Mouse (Mus musculus): Measurements from ENCODE around the gene Capsl. TPM values are rescaled to one million over a fixed set of nuclear protein-coding genes. Genes with fewer than 3 reads are reported as not detected.
A peak's percentile ranks its signal among the peaks of the same experiment; 100 is the strongest.

The Capsl gene
- 1.2 and 2.3 TPM in 2 replicates for polyA plus RNA-seq (2015; fragmentation: Nextera tagmentation; extraction: Ambion mirVana)

- no peaks in the 10 kb centered on the region for H3K9me3 ChIP-seq (replicated peaks)
- 57% methylated on average over 12 of the region's 12 CpGs for WGBS
- H3K27me3 ChIP-seq = no peaks in the 10 kb centered on the region
- no peaks in the 10 kb centered on the region for H3K36me3 ChIP-seq (ENCODE audit: poor library complexity, severe bottlenecking)
- no peak within 1 kb of the TSS for H3K9ac ChIP-seq
- H3K27ac ChIP-seq = no peak within 1 kb of the TSS
- H3K4me3 ChIP-seq = no peak within 1 kb of the TSS
- H3K4me1 ChIP-seq = no peaks in the 10 kb centered on the region
- H3K4me2 ChIP-seq = no peak within 1 kb of the TSS
- peak; percentile 81 for ATAC-seq
Measured at GRCm38 (mm10) chr15:9435534-9436180, at the start of gene Capsl. Gene Capsl, plus strand, starts transcription at chr15:9436028.

- Histone ChIP-seq H3K4me2 (no peak overlapping the region), H3K4me3 (no peak overlapping the region), H3K9me3 (replicated peaks) (no peaks in the 10 kb centered on the region), H3K27me3 (no peaks in the 10 kb centered on the region), H3K27ac (no peak overlapping the region), H3K4me1 (no peaks in the 10 kb centered on the region), H3K9ac (no peak overlapping the region), H3K36me3 (ENCODE audit: poor library complexity, severe bottlenecking) (no peaks in the 10 kb centered on the region)
- ATAC-seq = no peak
- WGBS = 93% methylated on average over 3 of the region's 3 CpGs
Measured at GRCm38 (mm10) chr15:9409475-9409874, 26.4 kb upstream of the Capsl start.

GRCm38 (mm10) chr15:9421163-9421562 is 14.7 kb upstream of the Capsl start:
- no peak for ATAC-seq
- H3K27ac ChIP-seq = no peak overlapping the region

GRCm38 (mm10) chr15:9427849-9428248 is 8.0 kb upstream of the Capsl start:
- no peak overlapping the region for H3K27ac ChIP-seq
- no peaks in the 10 kb centered on the region for H3K4me1 ChIP-seq
- no peak for ATAC-seq
- no peaks in the 10 kb centered on the region for H3K9me3 ChIP-seq (replicated peaks)
- H3K4me3 ChIP-seq = no peak overlapping the region
- H3K36me3 ChIP-seq (ENCODE audit: poor library complexity, severe bottlenecking) = no peaks in the 10 kb centered on the region
- H3K27me3 ChIP-seq = no peaks in the 10 kb centered on the region
- H3K4me2 ChIP-seq = no peak overlapping the region
- no peak overlapping the region for H3K9ac ChIP-seq

More at GRCm38 (mm10) chr15:9421163-9421562, 14.7 kb upstream of the Capsl start:
- no peaks in the 10 kb centered on the region for H3K36me3 ChIP-seq (ENCODE audit: poor library complexity, severe bottlenecking)
- H3K9me3 ChIP-seq (replicated peaks) = no peaks in the 10 kb centered on the region
- H3K9ac ChIP-seq = no peak overlapping the region
- no peak overlapping the region for H3K4me2 ChIP-seq
- H3K4me3 ChIP-seq = no peak overlapping the region
- no peaks in the 10 kb centered on the region for H3K27me3 ChIP-seq
- no peaks in the 10 kb centered on the region for H3K4me1 ChIP-seq

- no peaks in the 10 kb centered on the region for H3K9me3 ChIP-seq (replicated peaks)
- H3K4me2 ChIP-seq = no peak overlapping the region
- H3K27ac ChIP-seq = no peak overlapping the region
- H3K9ac ChIP-seq = no peak overlapping the region
- no peak overlapping the region for H3K4me3 ChIP-seq
- no peak for ATAC-seq
- no peaks in the 10 kb centered on the region for H3K4me1 ChIP-seq
- H3K27me3 ChIP-seq = no peaks in the 10 kb centered on the region
- no peaks in the 10 kb centered on the region for H3K36me3 ChIP-seq (ENCODE audit: poor library complexity, severe bottlenecking)
- 91% methylated on average over 3 of the region's 3 CpGs for WGBS
Measured at GRCm38 (mm10) chr15:9429843-9430242, 6.0 kb upstream of the Capsl start.

- Histone ChIP-seq H3K27ac (no peak overlapping the region), H3K9me3 (replicated peaks) (no peaks in the 10 kb centered on the region), H3K27me3 (no peaks in the 10 kb centered on the region), H3K4me2 (no peak overlapping the region), H3K9ac (no peak overlapping the region), H3K4me1 (no peaks in the 10 kb centered on the region), H3K36me3 (ENCODE audit: poor library complexity, severe bottlenecking) (no peaks in the 10 kb centered on the region), H3K4me3 (no peak overlapping the region)
- ATAC-seq = no peak
- 88% methylated on average over 1 of the region's 1 CpGs for WGBS
Measured at GRCm38 (mm10) chr15:9451999-9452398, 16.2 kb downstream of the Capsl start.

- H3K9me3 ChIP-seq (replicated peaks) = no peaks in the 10 kb centered on the region
- H3K9ac ChIP-seq = no peak overlapping the region
- H3K36me3 ChIP-seq (ENCODE audit: poor library complexity, severe bottlenecking) = no peaks in the 10 kb centered on the region
- no peaks in the 10 kb centered on the region for H3K27me3 ChIP-seq
- no peaks in the 10 kb centered on the region for H3K4me1 ChIP-seq
- no peak for ATAC-seq
- no peak overlapping the region for H3K4me2 ChIP-seq
- H3K27ac ChIP-seq = no peak overlapping the region
- 44% methylated on average over 1 of the region's 1 CpGs for WGBS
- H3K4me3 ChIP-seq = no peak overlapping the region
Measured at GRCm38 (mm10) chr15:9452842-9453241, 17.0 kb downstream of the Capsl start.

- Histone ChIP-seq H3K27ac (no peak overlapping the region), H3K4me3 (no peak overlapping the region), H3K9me3 (replicated peaks) (no peaks in the 10 kb centered on the region), H3K4me2 (no peak overlapping the region), H3K9ac (no peak overlapping the region), H3K4me1 (no peaks in the 10 kb centered on the region), H3K27me3 (no peaks in the 10 kb centered on the region), H3K36me3 (ENCODE audit: poor library complexity, severe bottlenecking) (no peaks in the 10 kb centered on the region)
- WGBS = 88% methylated on average over 4 of the region's 4 CpGs
- ATAC-seq = no peak
Measured at GRCm38 (mm10) chr15:9454198-9454597, 18.4 kb downstream of the Capsl start.

GRCm38 (mm10) chr15:9455241-9455640 is 19.4 kb downstream of the Capsl start:
- no peak overlapping the region for H3K4me2 ChIP-seq

GRCm38 (mm10) chr15:9463521-9464027 is 27.7 kb downstream of the Capsl start:
- ATAC-seq = no peak

More at GRCm38 (mm10) chr15:9455241-9455640, 19.4 kb downstream of the Capsl start:
- Histone ChIP-seq H3K9ac (no peak overlapping the region), H3K9me3 (replicated peaks) (no peaks in the 10 kb centered on the region), H3K27me3 (no peaks in the 10 kb centered on the region), H3K36me3 (ENCODE audit: poor library complexity, severe bottlenecking) (no peaks in the 10 kb centered on the region), H3K27ac (no peak overlapping the region), H3K4me3 (no peak overlapping the region), H3K4me1 (no peaks in the 10 kb centered on the region)
- peak; percentile 92 for ATAC-seq
- WGBS = 74% methylated on average over 4 of the region's 4 CpGs

GRCm38 (mm10) chr15:9464039-9464438 is 28.2 kb downstream of the Capsl start:
- 61% methylated on average over 1 of the region's 1 CpGs for WGBS

More at GRCm38 (mm10) chr15:9463521-9464027, 27.7 kb downstream of the Capsl start:
- Histone ChIP-seq H3K36me3 (ENCODE audit: poor library complexity, severe bottlenecking) (no peaks in the 10 kb centered on the region), H3K4me3 (no peak overlapping the region), H3K4me1 (no peaks in the 10 kb centered on the region), H3K4me2 (no peak overlapping the region), H3K9me3 (replicated peaks) (no peaks in the 10 kb centered on the region), H3K27me3 (no peaks in the 10 kb centered on the region), H3K9ac (no peak overlapping the region), H3K27ac (no peak overlapping the region)
- WGBS = 72% methylated on average over 7 of the region's 7 CpGs

GRCm38 (mm10) chr15:9471053-9471685 is 35.3 kb downstream of the Capsl start:
- Histone ChIP-seq H3K4me1 (no peaks in the 10 kb centered on the region), H3K27ac (no peak overlapping the region), H3K9me3 (replicated peaks) (no peaks in the 10 kb centered on the region), H3K36me3 (ENCODE audit: poor library complexity, severe bottlenecking) (no peaks in the 10 kb centered on the region), H3K4me3 (no peak overlapping the region), H3K27me3 (no peaks in the 10 kb centered on the region), H3K9ac (no peak overlapping the region), H3K4me2 (no peak overlapping the region)
- WGBS = 89% methylated on average over 4 of the region's 4 CpGs
- no peak for ATAC-seq

More at GRCm38 (mm10) chr15:9464039-9464438, 28.2 kb downstream of the Capsl start:
- Histone ChIP-seq H3K4me3 (no peak overlapping the region), H3K9me3 (replicated peaks) (no peaks in the 10 kb centered on the region), H3K4me1 (no peaks in the 10 kb centered on the region), H3K9ac (no peak overlapping the region), H3K27me3 (no peaks in the 10 kb centered on the region), H3K36me3 (ENCODE audit: poor library complexity, severe bottlenecking) (no peaks in the 10 kb centered on the region), H3K4me2 (no peak overlapping the region), H3K27ac (no peak overlapping the region)
- no peak for ATAC-seq

Measured in forebrain, embryonic 13.5 days (tissue).